Mouse (Mus musculus): ENCODE measurements around the gene Zfhx3. TPM values are rescaled to one million over a fixed set of nuclear protein-coding genes. Genes with fewer than 3 reads are reported as not detected.

Gene Zfhx3
- polyA plus RNA-seq, 1 experiment from 2014 or later, result 38.7 TPM

DNA sequence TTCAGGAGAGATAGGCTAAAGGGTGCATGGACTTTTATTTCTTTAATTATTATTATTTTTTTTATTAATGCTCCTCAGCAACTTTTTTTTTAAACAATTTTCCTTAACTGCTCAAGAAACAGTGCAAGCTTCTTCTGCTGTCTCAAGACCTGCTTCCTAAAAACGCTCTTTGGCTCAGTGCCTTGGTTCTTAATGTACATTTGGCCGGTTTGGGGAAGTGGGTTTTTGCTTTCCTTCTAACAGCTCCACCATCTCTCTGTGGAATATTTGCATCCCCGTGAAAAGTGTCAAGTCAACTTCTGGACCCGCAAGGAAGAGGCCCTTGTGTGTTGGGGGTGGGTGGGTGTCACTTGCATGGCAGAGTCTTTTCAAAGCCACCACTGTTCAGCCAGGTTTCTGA is 778.4 kb downstream of the Zfhx3 start:
- Histone ChIP-seq H3K27me3 (replicated peaks) (peaks cover 15% of the 10 kb centered on the region), H3K9me3 (no peaks in the 10 kb centered on the region), H3K4me1 (peaks cover 85% of the 10 kb centered on the region), H3K4me2 (replicated peaks) (no peak overlapping the region), H3K4me3 (no peak overlapping the region), H3K27ac (no peak overlapping the region), H3K36me3 (no peaks in the 10 kb centered on the region), H3K9ac (0 out of 2 replicates have a peak overlapping the region, but pooled peaks have one; percentile 5)
- ATAC-seq (ENCODE audit: low FRiP score, low read depth), result no peak
- 72% methylated on average over 4 of the region's 4 CpGs for WGBS

DNA sequence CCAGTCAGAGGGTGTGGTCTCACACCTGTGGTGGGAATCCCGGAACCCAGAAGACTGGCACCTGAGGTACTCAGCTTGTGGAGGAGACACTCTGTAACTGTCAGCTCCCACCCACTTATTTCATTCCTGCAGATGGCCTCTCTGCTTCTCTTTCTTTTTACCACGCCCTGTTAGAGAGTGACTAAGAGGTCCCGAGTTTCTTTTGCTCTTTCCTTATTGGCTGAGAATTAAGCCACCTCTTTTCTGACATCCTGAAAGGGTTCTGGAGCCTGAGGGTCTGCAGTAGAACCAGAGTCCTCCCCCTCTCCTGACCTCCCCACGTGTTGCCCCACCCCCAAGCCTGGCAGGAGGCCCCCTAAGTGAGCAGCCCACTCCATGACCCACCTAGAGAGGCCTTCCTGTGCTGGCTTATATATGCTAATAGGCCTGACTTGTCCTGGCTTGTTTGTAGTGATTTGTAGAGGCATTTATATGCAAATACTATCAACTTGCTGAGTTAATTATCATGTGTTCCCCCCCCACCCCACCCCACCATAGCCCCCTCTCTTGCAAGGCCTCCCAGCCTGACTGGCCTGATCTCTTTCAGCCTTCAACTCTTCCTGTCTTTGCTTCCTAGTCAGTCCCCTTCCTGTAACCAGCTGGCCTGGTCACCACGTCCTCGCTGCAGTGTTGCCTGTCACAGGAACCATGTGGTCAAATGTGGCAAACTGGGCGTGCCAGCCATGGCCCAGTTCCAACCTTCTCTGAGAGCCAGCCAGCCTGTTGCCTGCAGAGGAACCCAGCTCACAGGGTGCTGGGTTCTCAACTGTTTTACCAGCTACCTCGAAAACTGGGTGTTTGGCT is 780.4 kb downstream of the Zfhx3 start:
- H3K4me3 ChIP-seq, result no peak overlapping the region
- WGBS, result 7% methylated on average over 8 of the region's 8 CpGs
- no peak overlapping the region for H3K9ac ChIP-seq
- no peaks in the 10 kb centered on the region for H3K36me3 ChIP-seq
- H3K9me3 ChIP-seq, result no peaks in the 10 kb centered on the region
- no peak overlapping the region for H3K27ac ChIP-seq
- peaks cover 81% of the 10 kb centered on the region for H3K4me1 ChIP-seq
- H3K4me2 ChIP-seq (replicated peaks), result peak overlapping the region; percentile 18
- ATAC-seq (ENCODE audit: low FRiP score, low read depth), result peak; percentile 91
- H3K27me3 ChIP-seq (replicated peaks), result peaks cover 11% of the 10 kb centered on the region

DNA sequence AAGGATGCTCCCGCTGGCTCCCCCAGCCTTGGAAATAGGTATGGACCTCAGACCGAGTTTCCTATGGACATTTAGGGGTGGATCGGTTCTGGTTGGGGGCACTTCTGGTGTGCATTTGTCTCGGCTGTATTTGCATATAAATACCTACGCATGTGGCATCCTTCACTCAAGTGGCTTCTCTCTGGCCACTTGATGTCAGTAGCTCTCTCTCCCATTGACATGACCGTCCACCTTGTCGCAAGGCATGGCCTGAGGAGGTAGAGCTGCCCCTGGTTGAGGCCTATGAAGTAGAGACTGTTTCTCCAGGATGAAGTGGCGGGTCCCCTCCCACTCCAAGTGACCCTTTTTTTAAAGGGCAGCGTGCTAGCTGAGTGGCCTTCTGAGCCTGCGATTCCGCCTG is 781.2 kb downstream of the Zfhx3 start:
- Histone ChIP-seq H3K27me3 (replicated peaks) (peaks cover 11% of the 10 kb centered on the region; the same call in 1 of the 2 replicates), H3K4me2 (replicated peaks) (peak overlapping the region; percentile 18; the same call in 1 of the 2 replicates), H3K4me3 (no peak overlapping the region), H3K36me3 (no peaks in the 10 kb centered on the region), H3K27ac (no peak overlapping the region), H3K4me1 (peaks cover 81% of the 10 kb centered on the region), H3K9me3 (no peaks in the 10 kb centered on the region), H3K9ac (no peak overlapping the region)
- WGBS, result 31% methylated on average over 11 of the region's 11 CpGs
- no peak for ATAC-seq (ENCODE audit: low FRiP score, low read depth)

DNA sequence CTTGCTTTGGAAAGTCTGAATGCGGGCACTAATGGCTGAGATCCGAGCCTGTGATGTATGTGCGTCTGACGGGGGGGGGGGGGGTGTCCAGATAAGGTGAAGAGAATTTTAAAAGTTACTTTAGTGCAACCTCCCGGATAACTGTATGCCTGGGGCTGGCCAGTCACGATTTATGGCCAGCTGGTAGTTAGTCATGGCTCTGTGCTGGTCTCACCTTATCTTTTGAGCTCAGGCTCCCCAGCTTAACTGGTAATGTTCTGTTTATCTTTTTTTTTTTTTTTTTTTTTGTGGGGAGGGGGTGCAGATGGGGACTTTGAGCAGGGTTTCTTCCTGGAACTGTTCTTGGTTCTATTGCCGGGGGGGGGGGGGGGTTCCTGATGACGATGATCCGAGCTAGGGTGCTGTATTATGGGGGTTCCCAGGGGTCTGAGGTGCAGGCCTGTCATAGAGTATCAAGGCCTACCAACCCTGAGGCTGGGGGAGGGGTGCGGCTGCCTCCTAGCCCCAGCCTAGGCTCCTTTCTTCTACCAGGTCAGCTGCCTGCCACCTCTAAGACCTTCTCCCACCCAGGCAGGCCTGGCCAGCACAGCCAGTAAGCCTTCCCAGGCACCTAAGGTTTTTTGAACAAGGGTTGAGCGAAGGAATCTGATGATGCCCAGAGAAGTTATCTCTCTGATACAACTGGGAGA is 782.5 kb downstream of the Zfhx3 start:
- 21% methylated on average over 10 of the region's 11 CpGs for WGBS
- Histone ChIP-seq H3K27ac (no peak overlapping the region), H3K4me2 (replicated peaks) (peak overlapping the region; percentile 20; the same call in 1 of the 2 replicates), H3K9ac (no peak overlapping the region), H3K36me3 (no peaks in the 10 kb centered on the region), H3K9me3 (no peaks in the 10 kb centered on the region), H3K4me1 (peaks cover 93% of the 10 kb centered on the region), H3K4me3 (no peak overlapping the region), H3K27me3 (replicated peaks) (0 out of 2 replicates have a peak, but pooled peaks cover 11% of the 10 kb centered on the region)
- ATAC-seq (ENCODE audit: low FRiP score, low read depth), result no peak

DNA sequence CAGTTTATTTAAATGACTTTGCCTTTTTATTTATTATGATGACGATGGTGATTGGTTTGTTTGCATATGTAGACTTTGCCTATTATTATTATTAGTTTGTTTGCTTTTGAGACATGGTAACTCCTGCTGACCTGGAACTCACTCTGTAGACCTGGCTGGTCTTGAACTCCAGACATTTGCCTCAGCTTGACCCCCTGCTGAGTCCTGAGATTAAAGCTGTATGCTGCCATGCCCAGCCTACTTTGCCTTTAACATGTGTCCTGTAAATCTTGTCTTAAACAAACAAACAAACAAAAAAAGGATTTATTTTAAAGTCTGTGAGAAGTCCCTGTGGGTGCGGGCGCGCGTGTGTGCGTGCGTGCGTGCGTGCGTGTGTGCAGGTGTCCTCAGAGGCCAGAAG is 783.2 kb downstream of the Zfhx3 start:
- H3K4me2 ChIP-seq (replicated peaks), result no peak overlapping the region
- H3K4me1 ChIP-seq, result peaks cover 88% of the 10 kb centered on the region
- H3K36me3 ChIP-seq, result no peaks in the 10 kb centered on the region
- no peaks in the 10 kb centered on the region for H3K9me3 ChIP-seq
- no peak overlapping the region for H3K9ac ChIP-seq
- no peak overlapping the region for H3K4me3 ChIP-seq
- H3K27ac ChIP-seq, result no peak overlapping the region
- 55% methylated on average over 10 of the region's 10 CpGs for WGBS
- 0 out of 2 replicates have a peak, but pooled peaks cover 5% of the 10 kb centered on the region for H3K27me3 ChIP-seq (replicated peaks)
- no peak for ATAC-seq (ENCODE audit: low FRiP score, low read depth)

DNA sequence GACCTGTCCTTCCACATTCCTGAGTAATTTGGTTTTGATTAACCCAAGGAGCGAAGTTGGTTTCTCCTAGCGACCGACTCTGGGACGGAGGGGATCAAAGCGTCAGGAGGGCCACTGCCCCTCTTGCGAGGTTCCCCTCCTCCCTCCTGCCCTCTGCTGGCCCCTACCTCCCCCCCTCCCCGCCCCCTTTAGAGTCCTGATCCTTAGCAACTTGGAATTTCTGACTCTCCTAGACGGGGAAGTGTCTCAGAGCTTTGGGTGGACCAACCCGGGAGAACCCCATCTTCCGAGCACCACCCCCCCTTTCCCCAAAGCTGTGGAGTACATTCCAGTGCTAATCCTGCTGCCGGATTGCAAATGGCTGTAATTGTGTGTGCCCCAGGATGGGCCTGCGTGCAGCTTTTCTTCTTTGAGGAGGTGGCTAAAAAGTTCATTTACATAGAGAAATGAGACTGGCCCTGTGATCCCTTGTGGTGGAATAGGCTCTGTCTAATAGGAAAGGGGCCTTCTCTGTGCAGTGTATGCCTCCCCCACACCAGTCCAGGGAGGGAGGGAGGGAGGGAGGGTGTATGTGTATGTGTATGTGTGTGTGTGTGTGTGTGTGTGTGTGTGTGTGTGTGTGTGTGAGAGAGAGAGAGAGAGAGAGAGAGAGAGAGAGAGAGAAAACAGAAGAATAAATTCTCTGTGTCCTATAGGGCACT is 784.2 kb downstream of the Zfhx3 start:
- H3K36me3 ChIP-seq, result no peaks in the 10 kb centered on the region
- H3K4me1 ChIP-seq, result peaks cover 90% of the 10 kb centered on the region
- H3K4me2 ChIP-seq (replicated peaks), result peak overlapping the region; percentile 36
- no peak for ATAC-seq (ENCODE audit: low FRiP score, low read depth)
- H3K27ac ChIP-seq, result no peak overlapping the region
- H3K4me3 ChIP-seq, result no peak overlapping the region
- no peaks in the 10 kb centered on the region for H3K9me3 ChIP-seq
- 6% methylated on average over 12 of the region's 12 CpGs for WGBS
- no peaks in the 10 kb centered on the region for H3K27me3 ChIP-seq (replicated peaks)
- no peak overlapping the region for H3K9ac ChIP-seq

DNA sequence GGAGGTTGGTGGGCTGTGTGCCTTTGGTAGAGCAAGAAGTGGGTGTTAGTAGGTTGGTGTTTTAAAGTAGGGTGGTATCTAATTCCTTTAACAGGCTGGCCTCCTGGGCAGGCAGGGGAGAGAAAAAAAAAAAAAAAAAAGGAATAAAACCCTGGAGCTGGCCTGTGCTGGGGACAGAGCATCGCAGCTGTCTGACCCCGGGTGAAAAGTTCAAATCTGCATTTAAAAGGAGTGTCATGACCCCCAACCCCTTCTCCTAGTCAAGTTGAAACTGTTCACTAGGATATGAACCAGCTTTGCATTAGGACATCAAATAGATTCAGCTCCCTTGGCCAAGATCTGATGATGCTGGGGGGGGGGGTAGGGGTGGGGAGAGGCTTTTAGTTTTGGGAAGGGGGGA is 786.7 kb downstream of the Zfhx3 start:
- peaks cover 88% of the 10 kb centered on the region for H3K4me1 ChIP-seq
- no peak overlapping the region for H3K4me3 ChIP-seq
- H3K27me3 ChIP-seq (replicated peaks), result no peaks in the 10 kb centered on the region
- H3K9ac ChIP-seq, result no peak overlapping the region
- no peak overlapping the region for H3K4me2 ChIP-seq (replicated peaks)
- 6% methylated on average over 2 of the region's 2 CpGs for WGBS
- H3K27ac ChIP-seq, result no peak overlapping the region
- H3K9me3 ChIP-seq, result no peaks in the 10 kb centered on the region
- no peaks in the 10 kb centered on the region for H3K36me3 ChIP-seq
- no peak for ATAC-seq (ENCODE audit: low FRiP score, low read depth)

DNA sequence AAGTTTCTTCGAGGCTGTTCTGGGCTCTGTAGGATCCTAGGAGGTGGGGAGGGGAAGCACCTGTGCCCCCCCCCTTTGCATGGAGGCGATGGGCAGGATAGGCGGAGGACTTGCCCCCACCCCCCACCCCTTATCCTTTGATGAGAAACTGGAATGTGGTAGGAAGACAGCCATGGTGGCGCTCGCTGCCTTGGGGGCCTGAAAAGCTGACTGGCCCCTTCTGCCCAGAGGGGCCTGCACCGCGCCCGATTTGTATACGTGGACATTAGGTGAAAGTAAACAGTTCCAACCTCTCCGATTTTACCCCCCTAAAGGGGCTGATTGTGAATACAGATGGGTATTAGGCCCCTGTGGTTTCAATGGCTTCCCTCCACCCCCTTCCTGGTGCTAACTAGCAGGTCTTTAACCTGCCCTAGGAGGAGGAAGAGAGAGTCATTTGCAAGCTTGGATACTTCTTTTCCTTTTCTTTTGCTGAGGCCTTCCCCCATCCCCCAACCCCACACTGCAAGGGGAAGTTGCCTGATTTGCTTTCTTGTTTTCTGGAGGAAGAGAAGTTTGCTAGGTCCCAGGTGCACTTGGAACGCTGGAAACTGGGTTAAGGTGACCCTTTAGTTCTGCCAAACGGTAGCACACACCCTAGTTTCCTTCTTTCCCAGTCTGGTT is 787.4 kb downstream of the Zfhx3 start:
- H3K4me1 ChIP-seq, result peaks cover 87% of the 10 kb centered on the region
- ATAC-seq (ENCODE audit: low FRiP score, low read depth), result no peak

DNA sequence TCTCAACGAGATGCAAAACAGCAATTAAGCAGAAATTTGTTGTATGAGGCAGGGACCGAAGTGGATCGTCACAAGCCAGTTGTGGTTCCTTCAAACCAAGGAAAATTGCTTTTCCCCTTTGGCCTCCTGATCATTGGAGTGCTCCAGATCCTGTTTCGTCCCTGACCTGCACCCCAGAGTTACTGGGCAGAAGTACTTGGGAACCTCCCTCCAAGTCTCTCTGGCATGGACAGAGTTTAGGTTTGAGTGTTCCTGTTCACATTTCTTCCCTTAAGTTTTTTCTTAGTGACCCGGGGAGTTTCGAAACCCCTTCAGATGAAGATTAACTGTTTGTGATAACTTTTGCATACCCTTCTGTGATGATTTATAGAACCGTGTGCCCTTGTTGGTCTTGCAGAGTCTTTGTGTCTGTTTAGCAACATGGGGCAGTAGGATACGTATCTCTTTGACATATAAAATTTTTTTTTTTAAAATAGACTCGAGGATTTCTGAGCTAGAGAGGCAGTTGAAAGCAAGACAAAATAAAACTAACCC is 788.5 kb downstream of the Zfhx3 start:
- WGBS, result 46% methylated on average over 9 of the region's 9 CpGs
- Histone ChIP-seq H3K4me2 (replicated peaks) (0 out of 2 replicates have a peak overlapping the region, but pooled peaks have one; percentile 16), H3K36me3 (no peaks in the 10 kb centered on the region), H3K9me3 (no peaks in the 10 kb centered on the region), H3K27me3 (replicated peaks) (no peaks in the 10 kb centered on the region), H3K4me1 (peaks cover 82% of the 10 kb centered on the region), H3K27ac (no peak overlapping the region), H3K4me3 (no peak overlapping the region), H3K9ac (no peak overlapping the region)
- ATAC-seq (ENCODE audit: low FRiP score, low read depth), result no peak

More for the DNA sequence above, 787.4 kb downstream of the Zfhx3 start:
- Histone ChIP-seq H3K4me3 (no peak overlapping the region), H3K27ac (no peak overlapping the region), H3K9me3 (no peaks in the 10 kb centered on the region), H3K36me3 (no peaks in the 10 kb centered on the region), H3K27me3 (replicated peaks) (no peaks in the 10 kb centered on the region), H3K9ac (no peak overlapping the region), H3K4me2 (replicated peaks) (0 out of 2 replicates have a peak overlapping the region, but pooled peaks have one; percentile 20)
- 5% methylated on average over 12 of the region's 12 CpGs for WGBS

DNA sequence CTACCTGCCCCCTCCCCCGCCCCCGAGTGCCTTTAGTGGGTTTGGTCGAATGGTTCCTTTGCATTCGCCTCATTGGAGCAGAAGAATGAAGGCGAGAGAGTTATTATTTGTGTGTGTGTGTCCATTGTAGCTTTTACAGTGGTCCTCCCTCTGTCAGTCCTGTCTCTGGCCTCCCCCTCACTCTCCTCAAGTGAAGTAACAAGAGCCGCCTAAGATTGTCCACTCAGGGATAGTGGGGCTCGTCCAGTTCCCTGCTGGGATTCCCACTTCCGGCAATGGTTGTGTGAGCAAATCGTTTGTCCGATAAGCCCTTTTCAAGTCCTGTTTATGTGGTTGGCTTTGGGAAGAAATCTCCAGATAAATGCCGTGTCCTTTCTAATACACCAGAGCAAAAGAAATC is 790.1 kb downstream of the Zfhx3 start:
- Histone ChIP-seq H3K9me3 (no peaks in the 10 kb centered on the region), H3K4me3 (no peak overlapping the region), H3K36me3 (no peaks in the 10 kb centered on the region), H3K4me1 (peaks cover 85% of the 10 kb centered on the region), H3K4me2 (replicated peaks) (0 out of 2 replicates have a peak overlapping the region, but pooled peaks have one; percentile 4), H3K27ac (no peak overlapping the region), H3K27me3 (replicated peaks) (no peaks in the 10 kb centered on the region), H3K9ac (no peak overlapping the region)
- ATAC-seq (ENCODE audit: low FRiP score, low read depth), result no peak
- 7% methylated on average over 11 of the region's 11 CpGs for WGBS

DNA sequence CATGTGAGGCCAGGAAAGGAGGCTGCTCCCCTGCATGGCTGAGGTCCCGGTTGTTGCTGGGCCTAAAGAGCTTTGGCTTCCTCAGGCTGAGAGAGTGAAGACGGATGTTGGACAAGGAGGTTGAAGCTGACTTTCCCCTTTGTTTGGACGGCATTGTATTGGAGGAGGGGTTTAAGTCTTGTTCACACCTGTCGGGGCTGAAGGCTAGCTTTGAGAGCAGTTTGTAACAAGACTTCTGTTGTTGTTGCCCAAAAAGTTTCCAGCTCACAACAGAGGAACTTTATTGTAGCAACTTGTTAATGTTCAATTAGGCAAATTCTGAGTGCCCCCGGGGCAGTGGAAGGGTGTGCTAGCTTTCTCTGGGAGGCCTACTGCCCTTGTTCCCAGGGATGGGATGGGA is 790.9 kb downstream of the Zfhx3 start:
- no peak overlapping the region for H3K9ac ChIP-seq
- H3K27me3 ChIP-seq (replicated peaks), result no peaks in the 10 kb centered on the region
- peaks cover 81% of the 10 kb centered on the region for H3K4me1 ChIP-seq
- H3K27ac ChIP-seq, result no peak overlapping the region
- peak overlapping the region; percentile 7; the same call in 1 of the 2 replicates for H3K4me2 ChIP-seq (replicated peaks)
- no peak for ATAC-seq (ENCODE audit: low FRiP score, low read depth)
- H3K4me3 ChIP-seq, result no peak overlapping the region
- H3K36me3 ChIP-seq, result no peaks in the 10 kb centered on the region
- no peaks in the 10 kb centered on the region for H3K9me3 ChIP-seq
- WGBS, result 48% methylated on average over 5 of the region's 5 CpGs

Data from neural tube, embryonic 12.5 days (tissue).